Mouse (Mus musculus): ENCODE measurements at regions not wholly inside any gene's neighbourhood (a gene's known extent, or its start where the extent isn't known, plus 50 kb on each side); places are given as distances from the start of the nearest gene placed in this dataset.

DNA sequence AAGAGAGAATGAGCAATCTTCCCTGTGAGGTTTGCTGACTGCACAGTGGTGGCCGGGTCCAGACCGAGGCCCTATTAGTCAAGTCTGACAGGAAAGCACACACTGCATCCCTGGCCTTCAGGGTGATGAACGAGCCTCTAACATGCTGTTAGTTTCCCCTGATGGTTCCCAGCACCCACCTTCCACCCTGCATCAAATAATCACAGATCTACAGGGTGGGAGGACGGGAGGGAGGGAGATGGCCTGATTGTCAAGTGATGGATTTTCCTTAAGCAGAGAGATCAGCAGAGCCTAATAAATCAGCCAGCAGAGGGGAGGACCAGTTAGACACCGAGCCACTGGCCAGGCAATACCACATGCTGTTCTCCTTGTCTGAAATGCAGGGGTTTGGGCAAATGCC is 298.1 kb downstream of the Lyplal1 start:
- TF ChIP-seq EP300 (IDR thresholded peaks at IDR 0.05; ENCODE audit: insufficient read depth, low read depth, low read length) (no peak), CTCF (IDR thresholded peaks at IDR 0.05; ENCODE audit: low read depth, low read length) (no peak)

Data from ES-Bruce4 (cell line).